Mouse (Mus musculus) adrenal gland, postnatal 4 days (tissue): ENCODE measurements around the gene Cntn6. TPM values are rescaled to one million over a fixed set of nuclear protein-coding genes. Genes with fewer than 3 reads are reported as not detected.

Source experiments
- DNase-seq, 2 experiments: peaks; one replicate each; pipeline ENCODE4 v3.0.0; 2021 to 2022; ENCODE audit warnings: low spot score in 2 of 2, mixed read lengths in 2 of 2
- total RNA-seq, 2 experiments: library from RNA; stranded (reverse); gene quantifications; 2 replicates each; pipeline ENCODE4 v1.2.3; 2021

The Cntn6 gene
- total RNA-seq, 2 experiments from 2014 or later = 0.22 to 0.23 TPM

DNA sequence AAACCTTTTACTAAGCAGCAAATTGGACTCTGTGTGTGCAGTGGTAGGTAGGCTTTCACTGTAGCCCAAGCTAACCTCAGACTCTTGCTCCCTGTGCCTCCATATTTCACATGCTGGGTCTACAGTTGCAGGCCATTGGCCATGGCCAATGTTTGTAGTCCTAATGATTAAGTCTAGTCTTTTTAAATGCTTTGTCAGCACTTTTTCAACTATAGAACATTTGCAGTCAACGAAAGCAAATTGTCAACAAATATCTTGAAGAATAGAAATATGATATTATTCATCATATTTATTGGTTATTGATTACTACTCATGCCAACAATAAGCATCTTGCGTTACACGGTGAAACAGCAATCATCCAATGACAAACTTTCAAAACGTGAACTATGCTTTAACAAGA is 246.4 kb downstream of the Cntn6 start:
- DNase-seq = no peak

DNA sequence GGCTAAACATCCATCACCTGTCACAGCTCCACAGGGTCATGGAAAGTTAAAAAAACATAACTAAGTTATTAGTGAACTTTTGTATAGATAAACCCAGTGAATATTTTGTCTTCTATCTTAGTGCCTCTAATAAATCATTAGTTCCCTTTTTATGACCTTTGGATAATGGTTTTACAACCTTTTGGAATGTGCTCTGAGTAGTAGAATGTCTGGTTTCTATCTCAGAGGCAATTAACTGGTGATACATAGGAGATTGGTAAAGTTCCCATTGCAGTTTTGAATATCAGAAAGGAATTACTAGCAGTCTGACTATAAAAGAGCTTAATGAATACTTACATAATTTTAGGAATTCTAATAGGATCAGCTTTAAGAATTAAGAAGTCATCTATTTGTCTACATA is 265.5 kb downstream of the Cntn6 start:
- DNase-seq = no peak

DNA sequence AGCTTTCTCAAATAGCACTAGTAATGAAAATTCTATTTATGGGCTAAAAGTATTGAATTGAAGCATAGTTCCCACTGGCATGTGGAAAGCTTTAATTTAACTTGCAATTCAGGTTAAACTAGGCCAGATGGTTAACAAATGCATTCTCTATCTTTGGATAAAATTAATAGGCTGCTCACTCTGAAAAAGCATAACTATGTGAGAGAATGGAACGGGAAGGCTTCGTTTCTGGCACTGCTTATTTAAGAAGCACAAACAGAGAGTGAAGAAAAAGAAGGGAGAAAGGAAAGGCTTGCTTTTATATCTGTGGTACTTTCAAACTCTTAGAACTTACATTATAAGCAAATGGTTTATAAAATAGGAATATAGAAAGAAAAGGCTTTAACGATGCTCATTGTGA is 268.6 kb downstream of the Cntn6 start:
- no peak for DNase-seq

DNA sequence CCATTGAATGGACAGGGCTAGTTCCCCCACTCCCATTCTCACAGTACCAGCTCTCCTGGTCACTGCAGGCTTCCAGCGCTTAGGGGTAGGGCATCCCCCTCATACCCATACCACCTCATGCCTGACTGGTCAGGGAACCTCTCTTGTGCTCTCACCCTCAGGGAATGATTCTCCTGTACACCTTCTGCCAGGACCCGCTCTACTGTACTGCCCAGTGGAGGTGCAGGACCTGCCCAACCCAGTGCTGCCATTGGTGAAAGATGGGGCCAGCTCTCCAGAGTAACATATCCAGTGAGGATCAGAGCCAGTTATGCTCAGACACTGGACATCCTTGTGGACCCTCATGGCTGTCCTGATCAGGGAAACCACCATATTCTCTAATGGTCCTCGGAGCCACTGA is 291.3 kb downstream of the Cntn6 start:
- no peak for DNase-seq

DNA sequence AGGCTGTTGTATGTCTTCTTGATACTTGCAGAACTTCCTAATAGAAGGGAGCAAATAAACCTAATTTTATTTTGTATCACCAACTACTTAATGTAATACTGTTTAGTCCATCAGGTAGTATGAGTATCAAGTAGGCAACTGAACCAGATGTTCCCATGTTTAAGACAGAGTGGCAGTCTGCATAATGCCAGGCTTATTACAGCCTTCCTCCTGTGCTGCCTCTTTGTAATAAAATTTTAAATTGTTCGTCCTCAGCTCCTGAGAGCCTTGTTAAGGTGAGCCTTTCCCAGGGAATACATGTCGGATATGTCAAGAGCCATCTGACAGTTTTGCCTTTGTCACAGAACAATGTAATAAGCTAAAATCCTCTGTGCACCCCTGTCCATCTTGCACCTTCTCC is 294.9 kb downstream of the Cntn6 start:
- DNase-seq = no peak

DNA sequence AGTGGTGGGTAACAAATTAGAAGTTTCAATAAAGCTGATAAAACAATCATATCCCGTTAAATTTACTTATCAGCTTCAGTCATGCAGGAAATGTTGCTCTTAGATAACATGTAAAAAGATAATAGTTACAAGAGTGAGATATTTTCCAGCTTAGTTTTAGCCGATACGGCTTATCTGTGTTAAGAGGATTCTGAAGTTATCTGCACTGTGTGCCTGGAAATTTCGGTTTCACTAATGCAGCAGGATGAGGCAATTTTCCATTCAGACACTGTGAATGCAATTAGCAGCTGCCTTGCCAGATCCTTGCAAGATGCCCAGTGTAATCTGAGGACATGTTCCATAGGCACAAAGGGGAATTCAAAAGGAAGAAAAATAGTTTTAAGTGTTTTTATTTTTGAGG is 315.9 kb downstream of the Cntn6 start:
- DNase-seq = no peak

DNA sequence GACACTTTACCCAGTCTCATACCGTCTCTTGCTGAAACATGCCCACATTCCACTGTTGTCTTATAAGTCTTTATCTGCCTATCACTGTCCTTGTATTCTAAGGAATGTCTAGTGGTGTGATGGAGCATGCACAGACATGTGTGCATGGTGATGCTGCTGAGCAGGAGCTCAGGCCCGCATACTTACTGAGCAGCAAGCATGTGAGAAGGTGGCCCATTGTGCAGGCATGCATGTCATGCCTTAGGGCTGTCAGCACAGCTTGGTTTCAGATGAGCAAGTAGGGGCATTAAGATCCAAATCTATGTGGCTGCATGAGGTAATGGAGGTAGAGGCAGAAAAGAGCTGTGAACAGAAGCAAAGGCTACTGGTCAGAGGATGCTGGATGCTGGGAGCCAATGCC is 323.0 kb downstream of the Cntn6 start:
- no peak for DNase-seq

DNA sequence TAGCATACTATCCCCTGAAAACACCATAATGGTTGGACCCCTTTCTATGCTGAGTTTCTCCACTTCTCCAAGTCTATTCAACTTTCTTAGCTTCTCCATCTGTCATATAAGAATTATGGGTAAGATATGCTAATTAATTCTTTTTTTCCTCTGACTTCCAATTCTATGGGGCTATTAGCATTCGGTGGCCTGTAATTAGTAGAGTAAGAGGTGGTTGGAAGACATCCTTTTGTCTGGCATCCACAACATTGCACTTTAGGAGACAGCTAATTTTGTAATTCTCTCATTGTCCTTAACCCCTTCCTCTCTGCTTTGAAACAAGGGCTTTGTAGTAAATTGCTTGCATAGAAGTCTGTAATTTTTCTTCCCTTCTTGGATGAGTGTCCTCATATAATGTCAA is 387.1 kb downstream of the Cntn6 start:
- no peak for DNase-seq

DNA sequence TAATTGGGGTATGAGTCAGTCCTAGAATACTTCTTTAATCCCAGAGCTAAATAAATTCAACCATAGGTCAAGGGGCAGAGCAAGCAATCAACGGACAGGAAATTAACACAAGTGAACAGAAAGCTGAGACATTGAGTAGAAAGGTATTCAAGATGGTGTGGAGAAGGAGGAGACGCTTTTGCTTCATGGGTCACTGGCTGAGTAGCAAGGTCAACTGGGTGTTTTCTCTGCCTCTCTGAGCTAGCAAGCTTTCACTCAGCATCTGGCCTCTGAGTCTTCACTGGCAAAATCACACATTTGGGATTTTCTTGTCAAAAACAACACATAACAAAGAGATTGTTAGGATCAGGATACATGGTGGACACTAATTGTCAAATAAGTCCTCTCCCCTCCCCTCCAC is 391.4 kb downstream of the Cntn6 start:
- no peak for DNase-seq

DNA sequence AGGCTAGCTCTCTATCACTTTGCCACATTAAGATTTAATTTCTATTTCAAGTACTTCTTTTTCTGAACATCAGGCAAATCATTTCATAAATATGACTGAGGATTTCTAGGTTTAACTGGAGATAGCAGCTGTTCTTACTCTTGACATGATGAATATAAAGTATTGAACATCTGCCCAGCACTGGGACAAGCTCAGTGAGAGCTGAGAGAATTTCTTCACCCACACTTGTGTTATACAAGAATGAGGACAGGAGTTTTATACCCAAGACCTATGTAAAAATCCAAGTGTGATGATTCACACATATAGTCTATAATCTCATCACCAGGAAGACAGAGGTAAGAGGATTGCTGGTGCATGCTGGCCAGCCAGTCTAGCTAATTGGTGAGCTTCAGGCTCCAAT is 393.2 kb downstream of the Cntn6 start:
- no peak for DNase-seq

DNA sequence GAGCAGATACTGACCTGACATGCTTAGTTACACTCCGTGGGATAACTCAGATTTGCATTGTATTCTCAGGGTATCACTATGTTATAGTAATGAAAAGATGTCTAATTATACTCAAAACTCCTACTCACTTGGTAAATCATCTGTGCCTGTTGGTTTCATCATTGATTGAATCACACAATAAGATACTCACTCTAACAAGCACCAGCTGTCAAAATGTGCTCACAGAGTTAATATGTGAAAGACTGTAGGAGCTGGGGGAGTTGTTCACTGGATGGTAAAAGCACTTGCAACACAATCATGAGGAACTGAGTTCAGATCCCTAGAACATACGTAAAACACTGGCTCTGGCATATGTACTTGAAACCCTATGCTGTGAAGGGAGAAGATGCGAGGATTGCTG is 398.5 kb downstream of the Cntn6 start:
- DNase-seq = no peak
